Mouse (Mus musculus) hindbrain, embryonic 11.5 days (tissue): ENCODE data around the gene Plcz1. TPM values are rescaled to one million over a fixed set of nuclear protein-coding genes. Genes with fewer than 3 reads are reported as not detected.
A peak's percentile ranks its signal among the peaks of the same experiment; 100 is the strongest.

Experiments
- ATAC-seq: fragments of 200-750 bp; cut with Nextera tagmentation; 2 replicates; pipeline ENCODE4 v1.8.0; 2017; ENCODE audit warnings: mild to moderate bottlenecking, moderate TSS enrichment, moderate library complexity; ENCODE audit not compliant: low FRiP score
- DNase-seq: peaks from one replicate; pipeline ENCODE4 v3.0.0-alpha.2; 2015; ENCODE audit warnings: low spot score
- H3K27ac ChIP-seq: fragments of 300-500 bp; sonication (generic); 2 replicates; pipeline ENCODE4 v1.5.1; 2014; ENCODE audit warnings: mild to moderate bottlenecking, low read depth, low read length
- H3K27me3 ChIP-seq: fragments of 300-500 bp; sonication (generic); 2 replicates; pipeline ENCODE4 v1.6.1; 2014; ENCODE audit warnings: mild to moderate bottlenecking, low read length, moderate library complexity, mixed read lengths; ENCODE audit not compliant: control insufficient read depth, insufficient read depth
- H3K36me3 ChIP-seq: fragments of 300-500 bp; sonication (generic); 2 replicates; pipeline ENCODE4 v1.6.1; 2014; ENCODE audit warnings: mild to moderate bottlenecking, low read length, moderate library complexity, mixed read lengths; ENCODE audit not compliant: control insufficient read depth, insufficient read depth
- H3K4me1 ChIP-seq: fragments of 300-500 bp; sonication (generic); replicated peaks from 2 replicates; pipeline ENCODE4 v1.6.1; 2014; ENCODE audit warnings: low read length, mixed read lengths; ENCODE audit not compliant: control insufficient read depth, insufficient read depth
- H3K4me2 ChIP-seq: fragments of 300-500 bp; sonication (generic); replicated peaks from 2 replicates; pipeline ENCODE4 v1.6.1; 2014; ENCODE audit warnings: mild to moderate bottlenecking, low read depth, low read length
- H3K4me3 ChIP-seq: fragments of 300-500 bp; sonication (generic); 2 replicates; pipeline ENCODE4 v1.5.1; 2014; ENCODE audit warnings: low read depth, low read length
- H3K9ac ChIP-seq: fragments of 300-500 bp; sonication (generic); 2 replicates; pipeline ENCODE4 v1.6.1; 2014; ENCODE audit warnings: low read depth, low read length
- H3K9me3 ChIP-seq: fragments of 300-500 bp; sonication (generic); 2 replicates; pipeline ENCODE4 v1.6.1; 2016; ENCODE audit warnings: low read length; ENCODE audit not compliant: control insufficient read depth
- WGBS: fragments of 180-500 bp; shearing (Covaris S2); extraction: QIAGEN DNeasy Blood & Tissue Kit; methylation state at CpG from one replicate; pipeline ENCODE4 v1.1.7; 2014; 5-methylcytosine and 5-hydroxymethylcytosine counted together
- polyA plus RNA-seq: library from polyadenylated mRNA; unstranded; fragments of >200 nt; fragmentation: Nextera tagmentation; extraction: Ambion mirVana; gene quantifications from 2 replicates; pipeline ENCODE4 v1.2.1, GENCODE M21; 2014

Plcz1 gene
- polyA plus RNA-seq, 1 experiment from 2014 or later = not detected

GRCm38 (mm10) chr6:139966684-139967083 lies 74.6 kb downstream of the Plcz1 start:
- Histone ChIP-seq H3K9me3 (no peaks in the 10 kb centered on the region), H3K4me2 (no peak overlapping the region), H3K9ac (no peak overlapping the region), H3K27me3 (no peaks in the 10 kb centered on the region), H3K4me1 (no peaks in the 10 kb centered on the region), H3K36me3 (no peaks in the 10 kb centered on the region), H3K27ac (no peak overlapping the region), H3K4me3 (no peak overlapping the region)
- DNase-seq (peak; percentile 45), ATAC-seq (peak; percentile 88)
- WGBS = 34% methylated on average over 6 of the region's 6 CpGs

GRCm38 (mm10) chr6:139964895-139965294 lies 76.4 kb downstream of the Plcz1 start:
- H3K27ac ChIP-seq = no peak overlapping the region
- WGBS = 91% methylated on average over 3 of the region's 3 CpGs

GRCm38 (mm10) chr6:139963775-139964174 lies 77.5 kb downstream of the Plcz1 start:
- Histone ChIP-seq H3K27ac (no peak overlapping the region), H3K4me1 (no peaks in the 10 kb centered on the region), H3K36me3 (no peaks in the 10 kb centered on the region), H3K9ac (no peak overlapping the region), H3K27me3 (no peaks in the 10 kb centered on the region), H3K4me3 (no peak overlapping the region), H3K4me2 (no peak overlapping the region), H3K9me3 (no peaks in the 10 kb centered on the region)
- WGBS = 58% methylated on average over 3 of the region's 3 CpGs
- DNase-seq = no peak
- ATAC-seq = no peak

More at GRCm38 (mm10) chr6:139964895-139965294, 76.4 kb downstream of the Plcz1 start:
- H3K4me1 ChIP-seq = no peaks in the 10 kb centered on the region
- no peak for ATAC-seq
- DNase-seq = no peak
- H3K4me3 ChIP-seq = no peak overlapping the region
- no peak overlapping the region for H3K9ac ChIP-seq
- no peaks in the 10 kb centered on the region for H3K36me3 ChIP-seq
- no peaks in the 10 kb centered on the region for H3K9me3 ChIP-seq
- no peak overlapping the region for H3K4me2 ChIP-seq
- no peaks in the 10 kb centered on the region for H3K27me3 ChIP-seq

DNA sequence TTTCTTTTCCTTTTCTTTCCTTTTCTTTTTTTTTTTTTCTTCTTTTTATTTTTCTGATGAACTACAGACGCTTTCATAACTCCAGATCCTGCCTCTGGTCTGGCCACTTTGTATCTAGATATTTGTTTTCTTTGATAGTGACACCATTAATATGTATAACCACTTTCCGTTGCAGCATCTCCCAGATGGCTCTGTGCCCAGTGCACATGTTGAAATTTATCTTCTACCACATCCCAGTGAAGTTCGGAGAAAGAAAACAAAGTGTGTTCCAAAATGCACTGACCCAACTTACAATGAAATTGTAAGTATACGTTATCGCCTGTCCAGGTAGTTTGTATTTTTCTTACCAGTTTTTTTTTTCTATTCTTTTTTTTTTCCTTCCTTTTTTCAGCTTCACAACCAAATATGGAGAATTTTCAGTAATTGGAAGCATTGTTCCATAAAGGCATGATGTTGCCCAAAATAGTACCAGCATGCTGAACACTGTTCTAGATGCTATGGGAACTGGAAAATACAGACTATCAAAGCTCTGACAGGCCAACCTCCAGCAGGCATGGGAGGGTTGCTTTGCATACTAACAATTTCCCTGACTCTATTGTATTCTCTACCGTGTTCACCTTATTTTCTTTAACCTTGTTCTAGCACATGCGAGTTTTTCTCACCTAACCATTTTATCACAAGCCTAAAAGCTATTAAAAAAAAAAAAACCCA lies 83.6 kb downstream of the Plcz1 start:
- Histone ChIP-seq H3K36me3 (no peaks in the 10 kb centered on the region), H3K4me1 (no peaks in the 10 kb centered on the region), H3K9me3 (no peaks in the 10 kb centered on the region), H3K4me3 (no peak overlapping the region), H3K27me3 (no peaks in the 10 kb centered on the region), H3K4me2 (no peak overlapping the region), H3K9ac (no peak overlapping the region), H3K27ac (no peak overlapping the region)
- ATAC-seq = no peak
- WGBS = 82% methylated on average over 7 of the region's 7 CpGs
- DNase-seq = no peak

DNA sequence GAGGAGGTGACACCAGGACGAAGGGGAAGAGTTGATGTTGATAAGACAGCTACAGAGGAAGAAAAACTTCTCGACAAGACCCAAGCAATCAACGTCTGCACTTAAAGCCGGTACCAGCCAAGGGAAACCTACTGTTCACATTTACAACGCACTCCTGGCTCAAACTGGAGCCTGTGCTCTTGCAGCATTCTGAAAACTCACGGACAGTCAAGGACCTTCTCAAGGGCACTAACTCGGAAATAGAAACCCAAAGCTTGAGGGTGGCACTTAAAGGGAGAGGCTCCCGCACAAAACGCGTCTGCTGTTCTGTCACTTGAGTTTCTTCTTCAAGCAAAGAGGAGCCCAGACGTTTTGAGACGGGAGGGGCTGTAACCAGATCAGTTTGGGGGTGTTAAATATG lies 87.7 kb downstream of the Plcz1 start:
- H3K4me1 ChIP-seq = no peaks in the 10 kb centered on the region
- no peak overlapping the region for H3K4me3 ChIP-seq
- no peak overlapping the region for H3K27ac ChIP-seq
- no peaks in the 10 kb centered on the region for H3K36me3 ChIP-seq
- no peak for DNase-seq
- 86% methylated on average over 12 of the region's 12 CpGs for WGBS
- H3K9ac ChIP-seq = no peak overlapping the region
- no peaks in the 10 kb centered on the region for H3K9me3 ChIP-seq
- H3K4me2 ChIP-seq = no peak overlapping the region
- ATAC-seq = no peak
- H3K27me3 ChIP-seq = no peaks in the 10 kb centered on the region

DNA sequence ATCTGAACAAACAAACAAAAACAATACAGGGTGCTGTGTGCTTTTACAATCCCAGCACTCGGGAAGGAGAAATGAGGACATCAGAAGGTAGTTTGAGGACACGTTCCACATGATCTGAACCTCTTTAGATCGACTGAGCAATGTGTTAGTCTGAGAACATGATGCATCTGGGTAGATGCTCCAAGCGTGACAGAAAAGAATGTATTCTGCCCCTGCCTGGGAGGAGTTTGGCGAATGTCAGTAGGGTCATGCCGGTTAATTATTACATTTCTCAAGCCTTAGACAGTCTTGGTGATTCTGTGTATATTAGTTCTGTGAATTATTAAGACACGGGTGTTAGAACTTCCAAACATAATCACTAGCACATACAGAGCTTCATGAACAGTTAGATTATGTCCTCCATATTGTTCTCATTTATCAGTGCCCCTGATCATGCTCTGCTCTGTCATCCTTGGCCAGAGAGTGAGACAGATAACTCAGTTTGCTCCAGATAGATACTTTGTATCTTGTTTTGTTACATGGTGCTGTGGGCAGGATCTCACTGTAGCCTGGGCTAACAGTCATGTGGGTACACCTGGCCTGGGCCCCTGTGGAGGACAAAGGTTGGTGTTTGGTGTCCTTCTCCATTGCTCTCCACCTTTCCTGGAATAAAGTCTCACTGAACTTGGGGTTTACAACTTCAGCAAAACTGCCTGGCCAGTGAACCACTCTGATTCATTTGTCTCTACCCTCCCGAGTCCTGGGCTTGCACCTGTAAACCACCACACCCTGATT lies 94.0 kb downstream of the Plcz1 start:
- Histone ChIP-seq H3K36me3 (no peaks in the 10 kb centered on the region), H3K4me2 (no peak overlapping the region), H3K9me3 (no peaks in the 10 kb centered on the region), H3K27me3 (no peaks in the 10 kb centered on the region), H3K4me1 (no peaks in the 10 kb centered on the region), H3K9ac (no peak overlapping the region), H3K4me3 (no peak overlapping the region), H3K27ac (no peak overlapping the region)
- WGBS = 84% methylated on average over 8 of the region's 8 CpGs
- ATAC-seq = no peak
- no peak for DNase-seq

Other genes starting within 250 kb of the Plcz1 start
- gene Capza3, start 205 bp downstream of the Plcz1 start, polyA plus RNA-seq = not detected in 2 replicates